Mouse (Mus musculus) ovary, postnatal 14 days (tissue): ENCODE results near the gene Gm17654.
"Not testable (repeated sequence)": the region's sequence is repeated elsewhere in the genome, so short reads cannot be mapped to it uniquely, and the experiment has no call there.

Source experiments
- DNase-seq: peaks from one replicate; pipeline ENCODE4 v3.0.0; 2022; ENCODE audit warnings: low spot score

The Gm17654 gene

GRCm38 (mm10) chr14:43579046-43579445 is at the start of gene Gm17654:
TSS of gene Gm17654 (minus strand) at chr14:43579146.
- DNase-seq, result not testable (repeated sequence)

GRCm38 (mm10) chr14:43607913-43608312 is 29.0 kb upstream of the Gm17654 start, which contains the start of gene Gm10375:
TSS of gene Gm10375 (minus strand) at chr14:43608013.
- not testable (repeated sequence) for DNase-seq

GRCm38 (mm10) chr14:43577969-43578368 is 977 bp downstream of the Gm17654 start:
- DNase-seq, result not testable (repeated sequence)

- not testable (repeated sequence) for DNase-seq
Measured at GRCm38 (mm10) chr14:43552271-43552670, 26.7 kb downstream of the Gm17654 start.

GRCm38 (mm10) chr14:43546281-43546680 is 32.7 kb downstream of the Gm17654 start:
- not testable (repeated sequence) for DNase-seq

GRCm38 (mm10) chr14:43543276-43543675 is 35.7 kb downstream of the Gm17654 start, which contains the start of gene Gm5799:
TSS of gene Gm5799 (plus strand) at chr14:43543576.
- not testable (repeated sequence) for DNase-seq

- DNase-seq, result not testable (repeated sequence)
Measured at GRCm38 (mm10) chr14:43538144-43538543, 40.8 kb downstream of the Gm17654 start.

- not testable (repeated sequence) for DNase-seq
Measured at GRCm38 (mm10) chr14:43532387-43532786, 46.6 kb downstream of the Gm17654 start.

GRCm38 (mm10) chr14:43532011-43532383 is 46.9 kb downstream of the Gm17654 start:
- DNase-seq, result not testable (repeated sequence)

GRCm38 (mm10) chr14:43531052-43532010 is 47.6 kb downstream of the Gm17654 start:
- not testable (repeated sequence) for DNase-seq
